Mouse (Mus musculus) urinary bladder, postnatal 4 days (tissue): Measurements from ENCODE around the gene Ccnj.

ENCODE experiments used
- DNase-seq, 2 experiments: peaks; one replicate each; pipeline ENCODE4 v3.0.0; 2021 to 2022; ENCODE audit warnings: low spot score in 2 of 2

The Ccnj gene

GRCm38 (mm10) chr19:40841593-40841992, 10.5 kb downstream of the Ccnj start:
- DNase-seq, result no peak

GRCm38 (mm10) chr19:40844731-40845130, 13.7 kb downstream of the Ccnj start:
- no peak for DNase-seq

- DNase-seq, result no peak
These were observed 18.3 kb downstream of the Ccnj start for GRCm38 (mm10) chr19:40849391-40849790.

- DNase-seq, result no peak
These were observed 28.5 kb downstream of the Ccnj start for GRCm38 (mm10) chr19:40859555-40859954.

GRCm38 (mm10) chr19:40868284-40868683, 37.2 kb downstream of the Ccnj start:
- no peak for DNase-seq

GRCm38 (mm10) chr19:40869425-40870105, 38.5 kb downstream of the Ccnj start:
- DNase-seq, result no peak

- peak; percentile 86 to 91 for DNase-seq
These were observed 42.0 kb downstream of the Ccnj start for GRCm38 (mm10) chr19:40872955-40873665.

GRCm38 (mm10) chr19:40881700-40882099, 50.6 kb downstream of the Ccnj start:
- no peak for DNase-seq

GRCm38 (mm10) chr19:40888887-40889286, 57.8 kb downstream of the Ccnj start:
- DNase-seq, result no peak

- peak in 1 of 2 experiments; percentile 18 for DNase-seq
These were observed 63.0 kb downstream of the Ccnj start for GRCm38 (mm10) chr19:40894071-40894506.

GRCm38 (mm10) chr19:40894519-40895392, 63.7 kb downstream of the Ccnj start, which contains the start of gene Zfp518a:
Gene Zfp518a, plus strand, starts transcription at chr19:40894705.
- peak; percentile 86 to 88 for DNase-seq

- no peak for DNase-seq
These were observed 64.3 kb downstream of the Ccnj start for GRCm38 (mm10) chr19:40895393-40895703.
